Mouse (Mus musculus) liver, adult 2 months (tissue): ENCODE data around the gene Snph.

ENCODE experiments used
- CTCF ChIP-seq: fragments of 200-500 bp; IDR thresholded peaks from 2 replicates; pipeline ENCODE4 v1.5.1; 2011; ENCODE audit warnings: low read depth, low read length, control low read depth
- POLR2A ChIP-seq: fragments of 200-500 bp; IDR thresholded peaks from 2 replicates; pipeline ENCODE4 v1.6.1; 2011; ENCODE audit warnings: low read length, control low read depth; ENCODE audit not compliant: insufficient read depth; ENCODE audit errors: extremely low read depth

- TF ChIP-seq POLR2A, result no peak
- TF ChIP-seq CTCF, result no peak
Observed at GRCm38 (mm10) chr2:151628011-151628410, 4.4 kb downstream of the Snph start.
